Mouse (Mus musculus): ENCODE data around the gene Gsx1.
A peak's percentile ranks its signal among the peaks of the same experiment; 100 is the strongest.

Gsx1 gene

DNA sequence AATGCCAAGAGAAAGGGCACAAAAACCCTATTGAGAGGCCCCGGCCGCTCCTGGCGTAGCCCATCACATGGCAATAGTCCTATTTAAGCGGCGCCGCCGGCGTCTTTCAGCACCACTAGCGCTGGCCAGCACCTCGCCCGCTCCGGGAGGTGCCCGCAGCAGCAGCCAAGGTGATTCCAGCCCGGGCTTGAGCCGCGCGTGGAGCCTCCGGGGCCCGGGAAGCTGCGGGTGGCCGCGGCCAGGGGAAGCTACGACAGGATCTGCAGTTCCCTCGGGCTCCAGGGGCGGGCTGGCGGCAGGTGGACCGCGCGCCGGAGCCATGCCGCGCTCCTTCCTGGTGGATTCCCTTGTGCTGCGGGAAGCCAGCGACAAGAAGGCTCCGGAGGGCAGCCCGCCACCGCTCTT lies at the start of gene Gsx1:
Gene Gsx1, plus strand, starts transcription at position 126 of the 405 bp plus-strand sequence.
- DNase-seq, result peak; percentile 76

GRCm38 (mm10) chr5:147147340-147147739 lies 41.2 kb upstream of the Gsx1 start:
- no peak for DNase-seq

DNA sequence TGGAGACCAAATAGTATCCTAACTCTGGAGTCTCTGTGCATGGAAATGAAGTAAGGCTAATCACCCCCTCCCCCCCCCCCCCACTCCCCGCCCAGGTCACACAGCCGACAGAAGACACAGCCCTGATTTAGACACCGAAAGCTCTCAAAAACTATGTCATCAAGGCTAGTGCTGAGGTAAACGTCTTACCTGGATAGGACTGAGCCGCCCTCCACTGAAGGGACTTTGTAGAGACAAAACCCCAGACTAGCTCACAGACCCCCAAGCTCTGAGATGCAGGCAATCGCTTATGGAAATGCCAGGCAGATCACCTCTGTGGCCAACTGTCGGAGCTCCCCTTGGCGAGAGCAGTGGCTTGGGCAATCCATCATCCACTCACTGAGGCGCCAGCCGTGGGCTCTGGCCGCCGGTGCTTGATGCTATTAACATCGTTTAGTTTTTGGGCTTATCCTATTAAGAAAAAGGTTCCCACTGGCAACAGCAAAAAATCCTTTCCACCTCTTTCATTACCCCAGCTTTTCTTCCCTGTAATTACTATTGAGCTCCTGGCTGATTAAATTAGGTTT lies 33.6 kb upstream of the Gsx1 start:
- no peak for DNase-seq

DNA sequence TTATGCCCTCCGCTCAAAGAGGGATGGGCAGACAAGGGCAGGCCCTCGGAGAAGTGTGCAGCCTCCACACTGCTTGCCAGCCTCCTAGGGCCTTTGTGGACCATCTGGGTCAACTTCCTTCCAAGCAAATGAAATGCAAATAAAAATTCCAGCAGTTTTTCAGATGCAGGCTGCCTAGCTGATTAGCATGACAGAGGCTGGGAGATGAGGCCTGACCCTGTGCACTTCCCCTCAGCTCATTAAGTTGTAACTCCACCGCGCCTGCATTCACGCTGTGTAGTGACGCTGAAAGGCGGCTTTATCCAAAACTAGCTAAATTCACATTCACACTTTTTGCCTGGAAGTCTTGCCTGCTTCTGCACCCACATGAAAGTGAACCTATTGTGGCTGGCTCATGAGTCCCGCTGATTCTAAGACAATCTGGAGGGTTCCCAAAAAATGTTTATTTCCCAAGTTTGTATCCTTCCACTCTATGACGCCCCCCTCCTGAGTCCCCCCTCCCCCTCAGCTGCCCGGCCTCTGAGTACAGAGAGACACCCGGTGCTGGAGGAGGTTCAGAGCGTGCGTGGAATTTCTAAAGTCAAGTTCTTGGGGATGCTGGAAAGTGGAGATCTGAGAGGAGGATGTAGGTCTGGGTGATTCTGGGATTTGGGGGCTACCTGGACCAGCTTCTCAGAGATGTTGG lies 32.9 kb upstream of the Gsx1 start:
- DNase-seq, result no peak

- no peak for DNase-seq
Measured at GRCm38 (mm10) chr5:147156376-147156775, 32.1 kb upstream of the Gsx1 start.

GRCm38 (mm10) chr5:147157441-147157840 lies 31.1 kb upstream of the Gsx1 start:
- no peak for DNase-seq

GRCm38 (mm10) chr5:147159320-147159719 lies 29.2 kb upstream of the Gsx1 start:
- DNase-seq, result no peak

- no peak for DNase-seq
Measured at GRCm38 (mm10) chr5:147159792-147160191, 28.7 kb upstream of the Gsx1 start.

- no peak for DNase-seq
Measured at GRCm38 (mm10) chr5:147165060-147165459, 23.4 kb upstream of the Gsx1 start.

GRCm38 (mm10) chr5:147170088-147170487 lies 18.4 kb upstream of the Gsx1 start:
- no peak for DNase-seq

GRCm38 (mm10) chr5:147174046-147174445 lies 14.4 kb upstream of the Gsx1 start:
- no peak for DNase-seq

DNA sequence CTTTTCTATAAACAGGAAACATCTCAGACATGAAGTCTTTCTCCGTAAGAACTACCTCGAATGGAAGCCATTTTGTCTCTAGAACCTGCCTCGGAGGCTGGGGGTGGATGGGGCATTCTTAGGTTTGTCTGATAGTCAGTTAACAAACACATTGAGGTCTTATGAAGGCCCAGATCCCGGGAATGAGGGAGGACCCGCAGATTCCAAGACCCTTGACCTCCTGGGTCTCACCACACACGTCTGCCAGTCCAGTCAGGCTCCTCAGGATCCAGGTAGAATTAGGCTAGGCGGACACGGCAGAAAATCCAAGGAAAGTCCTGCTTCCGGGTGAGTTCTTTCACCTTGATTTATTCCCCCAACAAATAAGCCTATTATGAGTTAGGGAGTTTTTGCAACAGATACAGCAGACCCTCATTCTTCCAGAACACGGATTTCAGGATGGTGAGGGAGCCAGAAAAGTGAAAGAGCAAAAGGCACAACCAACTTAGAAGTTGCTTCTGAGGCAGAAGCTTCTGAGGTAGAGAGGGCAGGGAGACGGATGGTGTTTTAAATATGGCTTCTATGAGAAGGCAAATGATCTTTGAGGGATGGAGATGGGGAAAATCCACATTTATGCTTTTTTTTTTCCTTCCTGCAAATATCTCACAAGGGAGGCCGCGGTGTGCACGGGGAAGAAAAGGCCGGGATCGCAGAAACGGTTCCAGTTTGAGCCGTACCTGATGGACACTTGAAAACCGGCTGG lies 3.2 kb upstream of the Gsx1 start:
- no peak for DNase-seq

GRCm38 (mm10) chr5:147186001-147186431 lies 2.5 kb upstream of the Gsx1 start:
- DNase-seq, result peak in 1 of 2 experiments; percentile 15

GRCm38 (mm10) chr5:147186781-147187551 lies 1.5 kb upstream of the Gsx1 start:
- DNase-seq, result no peak

- DNase-seq, result no peak
Measured at GRCm38 (mm10) chr5:147187552-147188170, 835 bp upstream of the Gsx1 start.

GRCm38 (mm10) chr5:147189156-147189555 lies 660 bp downstream of the Gsx1 start:
- DNase-seq, result no peak

GRCm38 (mm10) chr5:147189836-147190602 lies 1.5 kb downstream of the Gsx1 start:
- no peak for DNase-seq

DNA sequence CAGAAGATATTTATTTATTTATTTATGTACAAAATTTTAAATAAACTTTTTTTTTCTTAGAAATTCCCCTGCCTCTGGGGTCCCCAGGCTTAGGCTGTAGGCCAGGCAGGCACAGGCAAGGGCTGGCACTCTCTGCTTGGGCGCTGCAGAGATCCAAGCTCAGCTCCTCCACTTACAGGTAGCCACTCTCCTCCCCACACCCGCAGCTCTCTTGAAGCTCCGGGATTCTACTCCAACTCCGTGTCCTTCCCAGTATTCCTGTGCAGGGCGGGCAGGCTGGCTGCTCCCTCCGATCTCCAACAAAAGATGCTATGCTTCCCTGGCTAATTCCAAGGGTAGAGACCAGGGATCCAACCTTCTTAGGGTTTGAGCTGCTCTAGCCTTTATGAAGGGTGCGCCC lies 2.4 kb downstream of the Gsx1 start:
- DNase-seq, result no peak

DNA sequence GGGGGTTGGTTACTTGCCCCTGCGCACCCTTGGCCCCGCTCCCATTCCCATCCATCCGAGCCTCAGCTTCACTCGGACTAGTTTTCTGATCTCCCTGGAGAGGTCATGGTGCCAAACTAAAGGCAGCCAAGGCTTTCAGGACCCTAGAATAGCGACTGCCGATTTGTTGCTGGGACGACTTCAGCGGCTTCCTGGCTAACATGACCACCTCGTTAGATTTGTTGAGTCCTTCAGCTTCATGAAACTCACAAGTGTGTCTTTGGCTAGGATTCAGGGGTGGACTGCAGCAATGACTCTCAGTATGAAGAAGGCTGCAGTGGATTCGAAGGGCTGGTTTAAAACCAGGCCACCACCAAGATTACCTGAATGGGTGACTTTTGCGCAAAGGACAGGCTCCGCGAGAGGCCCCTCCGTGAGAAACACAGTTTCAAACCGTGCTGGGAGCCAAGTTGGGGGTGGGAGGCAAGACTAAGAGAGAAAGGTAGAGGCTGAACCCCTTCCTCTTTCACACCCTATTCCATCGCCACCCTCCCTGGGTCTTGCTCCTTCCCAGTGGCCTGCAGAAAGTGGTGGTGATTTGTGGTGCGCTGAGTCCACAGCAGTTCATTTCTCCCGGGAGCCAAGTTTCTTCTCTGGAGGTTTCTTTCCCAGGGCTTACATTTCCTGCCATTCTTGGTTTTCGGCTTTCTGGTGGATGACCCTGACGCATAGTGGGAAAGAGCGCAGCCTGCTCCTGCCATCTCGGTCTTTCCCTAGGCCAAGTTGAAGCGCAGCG lies 3.5 kb downstream of the Gsx1 start:
- no peak for DNase-seq

DNA sequence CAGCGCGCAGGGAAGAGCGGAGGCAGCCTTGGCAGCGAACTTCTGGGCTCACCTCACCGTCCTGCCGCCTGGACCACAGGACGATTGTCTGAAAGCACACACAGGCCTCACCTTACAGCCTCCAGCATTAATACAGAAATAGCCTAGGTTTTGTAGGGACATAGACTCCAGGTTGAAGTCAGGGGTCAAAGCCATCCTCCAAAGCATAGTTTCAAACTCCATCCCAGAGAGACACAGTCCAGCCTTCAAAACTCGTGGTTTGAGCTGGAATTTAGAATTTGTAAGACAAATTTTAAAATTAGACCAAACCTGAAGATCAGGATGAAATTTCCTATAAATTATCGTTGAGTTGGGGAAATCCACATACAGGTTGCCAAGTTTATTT lies 4.1 kb downstream of the Gsx1 start:
- no peak for DNase-seq

DNA sequence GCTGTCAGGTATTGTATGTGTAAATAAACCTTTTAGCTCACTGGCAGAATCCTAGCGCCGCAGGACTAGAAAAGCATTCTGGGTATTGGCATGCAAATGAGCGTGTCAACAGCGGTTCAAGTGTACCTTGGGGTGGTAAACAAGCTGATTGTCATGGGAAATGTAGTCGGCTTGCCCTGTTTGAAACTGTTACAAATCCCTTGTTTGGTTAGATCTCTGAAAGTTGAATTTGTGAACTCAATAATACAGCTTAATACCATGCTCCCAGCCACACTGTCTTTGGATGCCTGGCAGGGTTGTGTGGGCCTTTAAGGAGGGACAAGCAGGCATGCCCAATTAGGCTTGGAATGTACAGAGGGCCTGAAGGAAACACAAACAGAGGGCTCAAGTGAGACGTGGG lies 16.4 kb downstream of the Gsx1 start:
- DNase-seq, result no peak
